Mouse (Mus musculus) heart, postnatal 14 days (tissue): Measurements from ENCODE around the gene Afmid. TPM values are rescaled to one million over a fixed set of nuclear protein-coding genes. Genes with fewer than 3 reads are reported as not detected.
"Not testable (repeated sequence)": the region's sequence is repeated elsewhere in the genome, so short reads cannot be mapped to it uniquely, and the experiment has no call there.

Experiments
- DNase-seq, 2 experiments: peaks; one replicate each; pipeline ENCODE4 v3.0.0; 2021 to 2022
- intact Hi-C: fragments of 180-260 bp; cut with DNase I; formaldehyde crosslinking; loops from one replicate; pipeline ENCODE4 v1.15.1; 2025
- total RNA-seq, 2 experiments: library from RNA; stranded (reverse); gene quantifications; 2 replicates each; pipeline ENCODE4 v1.2.3; 2021

Gene Afmid
- total RNA-seq, 2 experiments from 2014 or later = 4.2 to 6.6 TPM

GRCm38 (mm10) chr11:117821868-117822267 is 3.9 kb upstream of the Afmid start:
- intact Hi-C loops = no loop called here
- DNase-seq = no peak

- intact Hi-C loops = no loop called here
- DNase-seq = peak; percentile 56 to 65
Measured at GRCm38 (mm10) chr11:117822728-117823241, 2.9 kb upstream of the Afmid start.

GRCm38 (mm10) chr11:117823411-117823810 is 2.3 kb upstream of the Afmid start:
- intact Hi-C loops = no loop called here
- no peak for DNase-seq

- intact Hi-C loops = loop anchor here (1.0 to 2.0 kb wide), 3 partner anchors 34 to 438 kb away; no protein-coding TSS in a partner anchor
- DNase-seq = peak; percentile 85 to 87
Measured at GRCm38 (mm10) chr11:117824060-117824969, 1.4 kb upstream of the Afmid start.

GRCm38 (mm10) chr11:117826164-117826563 is 440 bp downstream of the Afmid start:
- no peak for DNase-seq
- intact Hi-C loops = no loop called here

- intact Hi-C loops = no loop called here
Measured at GRCm38 (mm10) chr11:117826916-117827315, 1.2 kb downstream of the Afmid start.

GRCm38 (mm10) chr11:117827386-117827785 is 1.7 kb downstream of the Afmid start:
- intact Hi-C loops = no loop called here
- DNase-seq = no peak

More at GRCm38 (mm10) chr11:117826916-117827315, 1.2 kb downstream of the Afmid start:
- DNase-seq = no peak

GRCm38 (mm10) chr11:117828149-117828887 is 2.6 kb downstream of the Afmid start:
- DNase-seq = peak; percentile 53 to 54
- intact Hi-C loops = no loop called here

- intact Hi-C loops = no loop called here
- DNase-seq = peak; percentile 58 to 67
Measured at GRCm38 (mm10) chr11:117828888-117829604, 3.3 kb downstream of the Afmid start.

- intact Hi-C loops = no loop called here
Measured at GRCm38 (mm10) chr11:117829671-117830215, 4.0 kb downstream of the Afmid start.

GRCm38 (mm10) chr11:117830401-117830800 is 4.7 kb downstream of the Afmid start:
- intact Hi-C loops = no loop called here
- no peak for DNase-seq

More at GRCm38 (mm10) chr11:117829671-117830215, 4.0 kb downstream of the Afmid start:
- peak in 1 of 2 experiments; percentile 57 for DNase-seq

- intact Hi-C loops = no loop called here
- DNase-seq = peak; percentile 70 to 76
Measured at GRCm38 (mm10) chr11:117832086-117832969, 6.6 kb downstream of the Afmid start.

- intact Hi-C loops, DNase-seq: not testable (repeated sequence)
Measured at GRCm38 (mm10) chr11:117833509-117833908, 7.8 kb downstream of the Afmid start.

GRCm38 (mm10) chr11:117834086-117834485 is 8.4 kb downstream of the Afmid start:
- intact Hi-C loops = no loop called here
- no peak for DNase-seq

GRCm38 (mm10) chr11:117836306-117836705 is 10.6 kb downstream of the Afmid start:
- no peak for DNase-seq
- intact Hi-C loops = no loop called here

- no peak for DNase-seq
- intact Hi-C loops = no loop called here
Measured at GRCm38 (mm10) chr11:117838572-117838971, 12.8 kb downstream of the Afmid start.

GRCm38 (mm10) chr11:117839021-117839420 is 13.3 kb downstream of the Afmid start:
- DNase-seq = no peak
- intact Hi-C loops = no loop called here

GRCm38 (mm10) chr11:117840910-117841309 is 15.2 kb downstream of the Afmid start:
- intact Hi-C loops = no loop called here
- no peak for DNase-seq

GRCm38 (mm10) chr11:117843434-117843833 is 17.7 kb downstream of the Afmid start:
- DNase-seq = no peak
- intact Hi-C loops = no loop called here
